Mouse (Mus musculus): ENCODE measurements at regions not wholly inside any gene's neighbourhood (a gene's known extent, or its start where the extent isn't known, plus 50 kb on each side); places are given as distances from the start of the nearest gene placed in this dataset.

DNA sequence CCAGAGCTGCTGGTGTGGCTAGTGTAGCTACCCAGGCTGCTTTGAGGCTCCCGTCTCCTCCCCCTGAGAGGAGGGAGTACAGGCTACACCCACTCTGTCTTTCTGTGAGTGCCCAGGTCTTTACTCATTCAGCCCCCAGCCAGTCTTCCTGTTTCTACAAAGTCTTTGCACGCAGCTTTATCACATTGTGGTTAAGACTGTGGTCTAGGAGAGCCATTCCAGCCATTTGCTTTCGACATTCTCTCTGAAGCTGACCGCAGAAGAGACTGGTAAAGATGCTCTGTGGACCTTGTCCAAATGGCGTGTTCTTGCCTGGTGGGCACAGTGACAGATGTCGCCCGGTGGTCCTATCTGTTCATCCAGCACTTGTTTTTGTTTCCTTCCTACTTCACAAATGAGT lies 62.0 kb downstream of the Tpra1 start:
- no peak for DNase-seq (ENCODE audit: low read depth in 2 of 2, low spot score in 2 of 2)

DNA sequence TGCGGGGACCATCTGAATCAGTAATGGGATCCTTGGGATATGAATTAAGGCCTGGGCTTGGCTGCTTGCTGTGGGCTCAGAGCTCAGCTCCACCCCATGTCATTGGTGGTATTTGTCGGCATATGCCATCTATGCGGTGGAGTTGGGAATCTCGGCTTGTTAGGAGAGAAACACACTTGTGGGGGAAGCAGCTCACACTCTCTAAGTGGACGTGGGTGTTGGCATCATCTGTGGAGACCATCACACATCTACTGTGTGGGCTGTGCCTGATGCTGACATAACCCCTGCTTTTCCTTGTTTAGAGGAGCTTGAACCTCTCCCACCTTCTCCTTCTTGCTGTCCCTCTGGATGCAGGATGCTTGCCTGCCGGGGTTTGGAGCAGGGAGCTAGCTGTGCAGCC lies 62.9 kb downstream of the Tpra1 start:
- no peak for DNase-seq (ENCODE audit: low read depth in 2 of 2, low spot score in 2 of 2)

DNA sequence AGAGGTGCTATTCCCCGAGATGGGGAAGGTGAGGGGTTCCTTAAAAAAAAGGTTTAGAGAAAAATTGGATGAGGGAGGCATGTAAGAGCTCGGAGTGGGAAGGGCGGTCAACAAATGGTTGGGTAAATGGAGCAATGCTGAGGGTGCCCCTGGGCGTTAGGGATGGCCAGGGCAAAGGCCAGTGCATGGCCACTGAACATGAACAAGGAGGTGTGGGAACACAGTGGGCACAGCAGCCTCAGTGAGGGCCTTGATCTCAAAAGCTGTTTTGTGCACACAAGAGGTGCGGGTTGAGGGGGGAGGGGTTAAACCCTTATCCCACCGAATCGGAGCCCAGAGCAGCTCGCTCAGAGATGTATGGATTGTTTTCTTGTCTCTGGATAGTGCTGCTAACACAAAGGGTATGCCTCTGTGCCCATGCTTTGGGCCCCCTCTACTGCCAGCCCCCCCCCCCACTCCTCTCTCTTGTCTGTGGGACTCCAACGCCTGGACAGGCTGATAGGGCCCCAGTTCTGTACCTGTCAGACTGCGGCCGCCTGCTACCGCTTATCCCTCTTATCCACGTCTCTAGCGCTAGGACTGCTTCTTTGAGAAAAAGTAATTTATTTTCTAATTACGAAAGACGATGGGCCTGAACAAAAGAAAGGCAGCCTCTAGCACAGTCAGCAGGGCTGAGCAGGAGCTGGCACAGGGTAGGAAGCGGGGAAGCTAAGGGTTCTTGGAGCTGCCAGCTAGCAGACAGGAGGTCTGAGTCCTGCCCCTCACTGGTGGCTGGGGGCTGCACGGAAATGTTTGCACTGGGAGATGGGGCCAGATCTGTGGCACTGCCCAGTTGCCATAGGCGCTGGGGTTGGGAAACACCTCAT lies 63.5 kb downstream of the Tpra1 start:
- no peak for DNase-seq (ENCODE audit: low read depth in 2 of 2, low spot score in 2 of 2)

DNA sequence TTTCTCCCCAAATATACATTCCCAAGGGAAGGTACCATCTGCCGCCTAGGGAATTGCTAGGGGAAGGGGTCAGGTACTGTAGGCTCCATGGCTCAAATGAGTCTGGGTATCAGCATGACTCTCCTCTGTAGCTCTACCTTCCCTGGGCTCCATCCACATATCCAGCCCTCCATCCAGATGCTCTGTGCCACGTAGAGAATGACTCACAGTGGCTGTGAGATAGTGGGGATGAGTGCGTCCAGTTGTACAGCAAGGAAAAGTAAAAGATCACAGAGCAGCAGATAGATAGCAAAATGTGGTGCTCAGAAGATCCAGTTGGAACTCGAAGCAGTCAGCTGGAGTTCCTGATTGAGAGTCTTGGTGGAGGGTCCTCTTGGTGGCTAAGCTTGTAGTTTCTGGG lies 64.5 kb downstream of the Tpra1 start:
- DNase-seq (ENCODE audit: low read depth in 2 of 2, low spot score in 2 of 2), result no peak

DNA sequence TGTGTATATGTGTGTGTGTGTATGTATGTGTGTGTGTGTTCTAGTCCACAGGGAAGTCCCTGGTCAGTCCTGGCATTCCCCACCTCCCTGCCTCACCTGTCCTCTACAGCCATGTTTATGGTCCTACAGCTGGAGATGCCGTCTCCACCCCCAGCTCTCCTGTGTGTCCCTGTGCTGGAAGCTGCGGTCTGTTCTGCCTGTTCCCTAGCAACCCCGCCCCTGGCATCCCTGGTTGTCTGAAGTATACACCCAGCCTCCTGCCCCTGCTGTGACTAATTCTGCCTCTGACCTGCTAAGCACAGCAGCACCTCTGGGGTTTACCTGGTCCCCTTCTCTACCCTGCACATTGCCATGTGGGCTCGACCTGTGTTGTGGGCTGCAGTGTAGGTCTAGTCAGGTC lies 66.8 kb downstream of the Tpra1 start:
- DNase-seq (ENCODE audit: low read depth in 2 of 2, low spot score in 2 of 2), result no peak

DNA sequence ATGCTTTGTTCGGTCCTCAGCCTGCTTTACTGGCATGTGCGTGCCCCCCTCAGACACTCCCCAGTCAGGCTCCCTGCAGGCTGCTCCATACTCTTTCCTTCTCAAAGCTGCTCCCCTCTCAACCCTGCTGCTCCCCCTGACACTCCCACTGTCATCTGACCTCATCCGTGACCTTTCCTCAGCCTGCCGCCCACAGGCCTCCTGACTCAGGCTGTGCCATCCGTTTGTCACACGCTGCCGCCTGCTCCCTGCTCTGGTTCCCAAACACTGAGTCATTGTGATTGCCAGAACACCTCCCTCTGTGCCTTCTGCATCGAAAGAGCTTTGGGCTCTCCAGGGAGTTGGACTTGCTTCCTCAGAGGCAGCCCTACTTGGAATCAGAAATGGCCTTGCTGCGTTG lies 69.7 kb downstream of the Tpra1 start:
- no peak for DNase-seq (ENCODE audit: low read depth in 2 of 2, low spot score in 2 of 2)

DNA sequence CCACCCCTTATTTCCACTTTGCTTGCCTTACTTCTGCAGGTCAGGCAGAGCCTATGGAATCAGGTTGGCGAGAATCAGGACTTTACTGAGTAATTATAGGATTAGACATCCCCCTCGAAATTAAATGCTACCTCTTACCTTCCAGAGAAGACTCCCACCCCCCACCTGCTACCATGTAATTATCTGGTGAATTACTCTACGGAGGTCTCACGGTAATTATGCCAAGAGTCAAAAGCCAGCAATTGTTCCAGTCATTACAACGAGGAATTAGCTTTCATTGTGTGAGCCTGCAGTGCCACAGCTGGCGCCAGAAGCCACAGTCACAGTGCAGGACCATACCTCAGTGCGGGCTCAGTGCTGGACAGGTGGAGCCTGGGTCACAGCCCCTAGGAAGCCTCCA lies 72.4 kb downstream of the Tpra1 start:
- no peak for DNase-seq (ENCODE audit: low read depth in 2 of 2, low spot score in 2 of 2)

DNA sequence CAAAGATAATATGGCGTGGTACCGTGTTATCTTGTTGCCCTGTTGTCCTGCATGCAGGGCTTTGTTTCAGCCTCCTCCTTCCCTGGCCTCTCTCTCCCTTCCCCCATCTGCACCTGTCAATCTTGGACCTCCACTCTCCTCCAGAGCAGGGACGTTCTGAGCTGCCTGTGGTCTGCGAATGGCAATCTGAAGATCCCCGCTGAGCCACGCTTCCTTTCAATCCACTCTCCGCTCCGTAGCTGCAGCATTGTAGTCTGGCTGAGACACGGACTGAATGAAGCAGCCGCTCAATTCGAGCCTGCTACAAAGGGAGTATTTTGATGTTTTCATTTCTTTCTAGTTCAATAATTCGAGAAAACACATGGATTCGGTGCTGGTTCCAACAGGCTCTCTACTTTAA lies 74.5 kb downstream of the Tpra1 start:
- no peak for DNase-seq (ENCODE audit: low read depth in 2 of 2, low spot score in 2 of 2)

DNA sequence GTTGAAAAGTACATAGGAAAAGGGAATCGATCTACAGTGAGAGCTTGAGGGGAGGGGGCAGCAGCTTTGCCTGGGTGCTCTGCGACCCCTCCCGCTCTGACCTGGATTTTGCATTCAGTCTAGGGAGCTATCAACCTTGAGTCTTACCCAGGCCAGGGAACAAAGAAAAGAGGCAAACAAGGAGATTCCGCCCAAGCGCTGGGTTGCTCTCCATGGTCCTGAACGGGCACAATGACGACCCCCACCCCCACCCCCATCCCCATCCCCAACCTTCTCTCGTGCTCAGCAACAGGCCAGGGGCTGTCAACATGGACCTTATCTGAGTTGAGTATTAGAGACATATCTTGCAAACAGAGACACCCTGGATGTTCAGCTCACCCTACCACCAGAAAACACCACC lies 74.9 kb downstream of the Tpra1 start:
- no peak for DNase-seq (ENCODE audit: low read depth in 2 of 2, low spot score in 2 of 2)

DNA sequence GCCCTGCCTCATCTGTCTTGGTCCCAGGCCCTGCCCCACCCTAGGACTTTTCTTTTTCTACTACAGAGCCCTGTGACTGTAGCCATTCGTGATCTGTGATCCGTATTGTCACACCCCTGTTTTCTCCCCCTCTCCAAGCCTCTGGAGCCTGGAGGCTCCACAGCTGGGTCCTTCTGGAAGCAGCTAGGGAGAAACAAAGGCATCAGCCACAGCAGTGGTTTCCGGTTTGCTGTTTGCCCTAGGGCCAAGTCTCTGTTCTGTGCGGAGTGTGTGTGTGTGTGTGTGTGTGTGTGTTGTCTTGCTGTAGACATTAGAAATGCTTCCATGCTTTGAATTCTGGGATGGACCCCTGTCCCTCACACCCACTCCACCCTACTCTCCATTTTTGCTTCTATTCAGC lies 76.9 kb downstream of the Tpra1 start:
- no peak for DNase-seq (ENCODE audit: low read depth in 2 of 2, low spot score in 2 of 2)

DNA sequence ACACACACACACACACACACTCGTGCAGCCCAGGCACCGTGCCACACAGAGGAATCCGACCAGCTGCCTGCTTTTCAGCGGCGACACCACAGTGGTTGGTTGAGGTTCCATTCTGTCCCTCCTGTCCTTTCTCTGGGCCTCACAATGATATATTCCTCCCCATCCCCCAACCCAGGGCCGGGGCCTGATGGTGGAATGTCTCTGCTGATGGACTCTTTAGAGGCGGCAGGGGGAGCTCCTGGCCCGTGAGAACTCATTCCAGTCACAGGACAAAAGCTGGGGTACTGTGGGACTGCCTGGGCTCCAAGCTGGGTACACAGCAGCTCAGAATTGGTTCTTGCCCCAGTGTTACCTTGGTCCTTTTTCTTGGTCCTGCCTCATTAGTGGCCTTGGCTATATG lies 78.1 kb downstream of the Tpra1 start:
- no peak for DNase-seq (ENCODE audit: low read depth in 2 of 2, low spot score in 2 of 2)

DNA sequence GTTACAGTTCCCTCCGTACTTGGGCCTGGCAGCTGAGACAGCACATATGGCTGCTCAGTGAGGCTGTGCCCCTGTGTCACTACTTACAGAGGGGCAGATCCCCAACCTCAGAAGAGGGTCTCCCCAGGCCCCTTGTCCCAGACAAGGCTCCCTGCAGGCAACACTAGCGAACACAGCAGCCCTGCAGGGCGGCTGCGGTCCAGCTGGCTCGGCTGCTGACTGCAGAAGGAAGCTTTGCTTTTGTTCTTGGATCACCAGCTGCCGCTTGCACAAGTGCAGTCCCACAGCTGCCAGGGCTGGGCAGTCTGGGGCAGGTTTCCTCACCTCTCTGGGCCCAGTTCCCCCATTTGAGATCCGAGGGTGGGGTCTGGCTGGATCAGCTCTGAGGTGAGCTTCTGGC lies 79.5 kb downstream of the Tpra1 start:
- DNase-seq (ENCODE audit: low read depth in 2 of 2, low spot score in 2 of 2), result no peak

DNA sequence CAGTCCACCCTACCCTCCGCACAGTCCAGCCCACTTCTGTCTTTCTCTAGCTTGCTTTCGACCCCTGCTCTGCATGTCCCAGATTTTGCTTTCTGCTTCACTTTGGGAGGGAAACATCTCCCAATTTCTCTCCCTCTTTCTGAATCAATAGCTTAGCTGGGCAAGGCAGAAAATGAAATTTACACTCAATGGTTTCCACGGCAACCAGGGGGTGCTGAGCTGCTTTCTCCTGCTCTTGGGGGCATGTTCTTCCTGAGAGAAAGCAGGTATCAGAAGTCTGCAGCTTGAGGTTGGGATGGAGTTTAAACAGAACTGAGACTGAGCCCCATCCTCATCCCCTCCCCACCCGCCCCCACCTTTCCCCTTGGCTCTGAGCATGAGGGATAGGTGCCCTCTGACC lies 82.1 kb downstream of the Tpra1 start:
- DNase-seq (ENCODE audit: low read depth in 2 of 2, low spot score in 2 of 2), result no peak

DNA sequence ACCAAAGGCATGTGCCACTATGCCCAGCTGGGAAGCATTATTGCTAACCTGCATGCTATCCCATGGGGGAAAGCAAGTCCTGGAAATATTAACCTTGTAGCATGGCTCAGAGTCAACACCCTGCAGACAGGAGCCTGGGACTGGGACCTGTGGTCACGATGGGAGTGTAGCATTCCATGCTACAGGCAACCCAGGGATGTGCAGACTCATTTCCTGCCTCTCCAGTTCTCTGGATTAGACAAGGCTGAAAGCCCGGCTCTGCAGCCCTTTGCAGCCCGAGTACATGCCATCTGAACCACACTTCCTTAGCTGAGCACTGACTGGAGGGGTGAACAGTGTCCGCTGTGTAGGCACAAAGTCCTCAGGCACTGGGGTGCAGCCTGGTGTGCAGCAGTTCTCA lies 82.8 kb downstream of the Tpra1 start:
- no peak for DNase-seq (ENCODE audit: low read depth in 2 of 2, low spot score in 2 of 2)

DNA sequence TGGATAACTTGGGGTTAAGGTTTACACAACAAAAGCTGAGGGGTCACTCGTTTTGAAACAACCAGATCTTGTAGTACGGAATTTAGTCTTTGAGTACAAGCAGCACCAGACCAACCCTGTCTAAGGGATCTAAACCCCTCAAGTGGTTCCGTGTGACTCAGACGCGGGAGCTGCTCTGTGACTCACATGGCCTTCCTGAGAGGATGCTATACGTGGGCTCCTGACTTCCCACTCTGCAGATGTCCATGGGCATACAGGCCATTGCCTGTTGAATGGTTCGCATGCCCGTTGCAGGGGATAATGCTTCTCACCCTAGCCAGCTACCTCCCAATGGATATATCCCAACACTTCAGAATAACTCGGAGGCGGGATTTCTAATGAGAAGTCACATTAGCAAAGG lies 86.5 kb downstream of the Tpra1 start:
- DNase-seq (ENCODE audit: low read depth in 2 of 2, low spot score in 2 of 2), result no peak

DNA sequence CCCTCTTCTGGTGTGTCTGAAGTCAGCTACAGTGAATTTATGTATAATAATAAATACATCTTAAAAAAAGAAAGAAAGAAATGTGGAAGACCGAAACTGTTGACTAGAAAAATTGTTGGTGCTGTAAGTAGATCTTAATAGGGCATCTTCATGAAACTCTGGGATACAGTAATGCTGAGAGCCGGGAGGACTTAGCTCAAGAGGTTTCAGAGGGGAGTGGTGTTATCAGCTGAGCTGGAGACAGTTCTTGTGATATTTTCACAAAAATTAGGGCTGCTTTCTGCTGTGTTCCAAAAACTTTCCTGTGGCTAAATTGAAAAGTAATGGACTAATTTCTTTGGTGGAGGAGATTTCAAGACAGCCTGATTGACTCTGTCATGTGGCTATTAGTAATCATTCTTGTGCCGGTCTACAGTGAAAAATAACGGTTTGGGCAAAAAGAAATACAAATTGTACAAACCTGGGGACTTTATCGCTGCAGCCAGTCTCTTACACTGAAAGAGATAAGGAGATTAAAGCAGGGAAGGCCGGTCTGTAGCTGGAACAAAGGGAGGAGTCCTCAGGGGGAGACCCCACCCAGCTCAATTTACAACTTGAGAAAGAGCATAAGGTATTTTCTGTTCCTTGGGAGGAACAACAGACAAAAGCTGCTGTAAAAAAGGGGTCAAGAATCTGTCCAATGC lies 87.7 kb downstream of the Tpra1 start:
- no peak for DNase-seq (ENCODE audit: low read depth in 2 of 2, low spot score in 2 of 2)

DNA sequence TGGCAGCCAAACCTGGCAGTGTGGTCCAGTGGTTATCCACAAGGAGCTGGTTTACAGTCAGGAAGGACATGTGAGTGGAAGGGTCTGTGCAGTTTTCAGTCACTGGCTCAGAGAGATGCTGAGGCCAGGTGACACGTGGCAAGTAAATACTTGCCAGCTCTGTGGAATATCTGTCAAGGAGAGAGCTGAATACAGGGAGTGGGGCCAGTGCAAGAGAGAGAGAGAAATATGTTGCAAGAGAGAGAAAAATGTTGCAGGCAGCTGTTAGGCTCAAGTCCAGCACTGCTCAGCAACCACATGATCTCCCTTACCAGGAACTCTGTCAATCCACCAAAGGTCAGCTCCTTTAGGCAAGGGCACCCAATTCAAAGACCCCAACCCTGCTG lies 88.2 kb downstream of the Tpra1 start:
- DNase-seq (ENCODE audit: low read depth in 2 of 2, low spot score in 2 of 2), result no peak

DNA sequence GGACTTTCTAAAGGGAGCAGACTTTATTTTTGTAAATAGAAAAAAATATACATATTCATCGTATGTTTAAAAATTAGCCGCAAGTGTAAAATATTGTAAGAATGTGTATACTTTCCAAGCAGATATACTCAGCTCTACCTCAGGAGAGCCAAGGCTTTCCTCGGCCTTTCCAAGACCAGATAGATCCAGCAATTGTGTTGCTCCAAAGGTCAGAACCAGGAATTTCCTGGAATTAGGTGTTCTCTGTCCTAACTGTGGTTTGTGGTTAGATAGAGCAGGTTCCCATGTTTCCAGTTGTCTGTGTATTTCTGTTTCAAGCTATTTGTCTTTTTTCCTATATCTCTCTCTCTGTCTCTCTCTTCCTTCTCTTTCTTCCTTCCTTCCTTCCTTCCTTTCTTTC lies 93.0 kb downstream of the Tpra1 start:
- DNase-seq (ENCODE audit: low read depth in 2 of 2, low spot score in 2 of 2), result no peak

DNA sequence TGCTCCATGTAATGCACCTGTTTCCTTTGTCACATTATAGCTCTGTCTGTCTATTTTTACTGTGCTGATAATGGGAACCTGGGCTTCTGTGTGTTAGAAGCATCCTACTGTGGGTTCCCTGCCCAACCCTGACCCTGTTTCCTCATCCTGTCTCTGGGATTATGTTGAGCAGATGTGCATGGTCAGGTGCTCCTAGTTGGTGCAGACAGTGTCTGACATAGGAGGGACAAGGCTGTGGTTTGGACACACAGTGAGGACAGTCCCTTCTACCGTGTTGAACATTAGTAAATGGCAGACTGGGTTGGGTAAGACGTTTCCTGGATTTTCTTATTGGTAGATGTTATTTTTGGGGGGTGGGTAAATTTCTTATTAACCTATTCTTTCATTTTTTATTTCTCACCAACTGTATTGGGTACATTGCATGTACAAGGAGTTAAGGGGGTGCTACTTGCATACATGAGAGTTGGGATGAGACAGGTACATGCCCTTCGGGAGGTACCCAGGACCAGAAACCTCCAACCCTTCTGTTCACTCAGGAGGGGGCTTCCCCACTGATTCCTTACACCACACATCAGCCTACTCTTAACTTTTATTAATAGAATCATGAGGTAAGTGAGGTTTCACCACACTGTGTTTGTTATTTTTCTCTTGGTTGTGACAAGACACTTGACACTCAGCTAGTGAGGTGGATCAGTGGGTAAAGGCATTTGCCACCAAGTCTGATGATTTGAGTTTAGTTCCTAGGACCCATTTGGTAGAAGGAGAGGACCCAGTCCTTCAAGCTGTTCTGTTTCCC lies 97.1 kb downstream of the Tpra1 start:
- DNase-seq (ENCODE audit: low read depth in 2 of 2, low spot score in 2 of 2), result no peak

DNA sequence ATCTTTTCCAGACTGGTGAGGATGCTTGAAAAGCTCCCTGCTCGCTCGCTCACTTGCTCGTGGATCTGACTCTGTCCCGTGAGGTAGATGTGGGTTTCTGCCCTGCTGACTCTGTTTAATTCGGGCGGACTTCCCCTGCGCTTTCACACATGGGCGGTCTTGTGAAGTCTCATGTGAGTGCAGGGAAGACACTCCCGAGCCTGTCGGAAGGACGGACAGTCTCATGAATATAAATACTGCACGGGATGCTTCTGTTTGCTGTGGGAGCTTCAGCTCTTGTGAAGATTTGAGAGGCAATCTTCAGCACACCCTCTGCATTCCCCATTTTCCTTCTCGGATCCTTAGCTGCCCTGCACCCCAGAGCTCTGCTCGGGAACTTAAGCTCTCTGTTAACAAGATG lies 98.3 kb downstream of the Tpra1 start:
- no peak for DNase-seq (ENCODE audit: low read depth in 2 of 2, low spot score in 2 of 2)

DNA sequence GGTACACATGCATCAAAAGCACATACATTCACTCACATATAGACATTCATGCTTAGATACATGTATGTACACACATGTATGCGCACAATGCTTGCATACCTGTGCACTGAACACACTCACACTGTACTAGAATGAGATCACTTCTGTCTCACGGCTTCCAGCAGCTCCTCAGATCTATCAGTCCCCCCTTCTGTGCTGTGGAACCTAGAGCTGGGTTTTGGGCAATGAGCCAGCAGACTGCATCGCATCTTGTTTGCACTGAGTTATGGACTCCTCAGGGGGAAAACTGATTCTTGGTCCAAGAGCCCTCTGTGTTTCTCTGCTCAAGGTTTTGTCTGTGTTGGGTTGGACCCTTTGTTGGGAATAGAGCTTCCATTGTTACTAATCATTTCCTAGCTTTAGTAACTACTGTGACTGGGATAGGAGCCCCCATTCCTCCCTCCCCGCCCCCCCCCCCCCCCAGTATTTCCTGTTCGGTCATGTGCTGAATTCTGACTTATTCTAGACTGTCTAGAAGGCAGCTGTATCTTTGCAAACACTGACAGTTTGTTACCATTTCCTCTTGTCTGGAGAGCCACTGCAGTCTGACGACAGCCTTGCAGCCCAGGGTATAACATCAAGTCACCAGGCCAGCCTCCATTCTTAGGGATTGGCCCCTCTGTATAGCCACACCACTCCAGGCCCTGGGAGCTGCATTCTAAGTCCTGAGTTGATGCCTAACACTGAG lies 101.3 kb downstream of the Tpra1 start:
- DNase-seq (ENCODE audit: low read depth in 2 of 2, low spot score in 2 of 2), result no peak
